Mouse (Mus musculus) fibroblast of lung, adult 2 months (primary cell): ENCODE data around the gene Tmem189.
"Not testable (repeated sequence)": the region's sequence is repeated elsewhere in the genome, so short reads cannot be mapped to it uniquely, and the experiment has no call there.

ENCODE experiments used
- DNase-seq: peaks from one replicate; pipeline ENCODE4 v3.0.0-alpha.2; 2011; ENCODE audit warnings: low read depth

The Tmem189 gene

GRCm38 (mm10) chr2:167651622-167652021 lies 38.0 kb downstream of the Tmem189 start:
- no peak for DNase-seq

GRCm38 (mm10) chr2:167649290-167650032 lies 40.2 kb downstream of the Tmem189 start:
- DNase-seq, result peak; percentile 29

- no peak for DNase-seq
Measured at GRCm38 (mm10) chr2:167646411-167646810, 43.2 kb downstream of the Tmem189 start.

- not testable (repeated sequence) for DNase-seq
Measured at GRCm38 (mm10) chr2:167643356-167644052, 46.1 kb downstream of the Tmem189 start.

- no peak for DNase-seq
Measured at GRCm38 (mm10) chr2:167642164-167642563, 47.5 kb downstream of the Tmem189 start.

GRCm38 (mm10) chr2:167641337-167641736 lies 48.3 kb downstream of the Tmem189 start:
- no peak for DNase-seq

GRCm38 (mm10) chr2:167640279-167640678 lies 49.3 kb downstream of the Tmem189 start:
- DNase-seq, result no peak

GRCm38 (mm10) chr2:167634865-167635512 lies 54.6 kb downstream of the Tmem189 start:
- DNase-seq, result no peak

- DNase-seq, result peak; percentile 99
Measured at GRCm38 (mm10) chr2:167634338-167634770, 55.3 kb downstream of the Tmem189 start.

GRCm38 (mm10) chr2:167633537-167633872 lies 56.1 kb downstream of the Tmem189 start:
- DNase-seq, result no peak

GRCm38 (mm10) chr2:167632731-167633536 lies 56.7 kb downstream of the Tmem189 start:
- DNase-seq, result no peak

- peak; percentile 89 for DNase-seq
Measured at GRCm38 (mm10) chr2:167631591-167632448, 57.8 kb downstream of the Tmem189 start, which contains the start of gene Ube2v1. Gene Ube2v1, minus strand, starts transcription at chr2:167632095.

- no peak for DNase-seq
Measured at GRCm38 (mm10) chr2:167631181-167631590, 58.4 kb downstream of the Tmem189 start.

GRCm38 (mm10) chr2:167630421-167630820 lies 59.2 kb downstream of the Tmem189 start:
- DNase-seq, result no peak

- DNase-seq, result no peak
Measured at GRCm38 (mm10) chr2:167629665-167630209, 59.9 kb downstream of the Tmem189 start.

GRCm38 (mm10) chr2:167628872-167629271 lies 60.8 kb downstream of the Tmem189 start:
- DNase-seq, result no peak

GRCm38 (mm10) chr2:167627019-167627418 lies 62.6 kb downstream of the Tmem189 start:
- DNase-seq, result no peak

GRCm38 (mm10) chr2:167625670-167626069 lies 64.0 kb downstream of the Tmem189 start:
- DNase-seq, result no peak

- no peak for DNase-seq
Measured at GRCm38 (mm10) chr2:167624368-167625075, 65.1 kb downstream of the Tmem189 start.

GRCm38 (mm10) chr2:167622965-167623364 lies 66.7 kb downstream of the Tmem189 start:
- DNase-seq, result no peak
